Mouse (Mus musculus) gastrocnemius, adult 2 months (tissue): ENCODE measurements around the gene Gp1ba. TPM values are rescaled to one million over a fixed set of nuclear protein-coding genes. Genes with fewer than 3 reads are reported as not detected.

Experiments used
- DNase-seq: peaks from one replicate; pipeline ENCODE4 v3.0.0; 2022
- H3K27ac ChIP-seq: fragments of 200-600 bp; 2 replicates; pipeline ENCODE4 v1.8.1; 2022; ENCODE audit warnings: mild to moderate bottlenecking
- H3K4me3 ChIP-seq: fragments of 200-600 bp; 2 replicates; pipeline ENCODE4 v1.8.1; 2022; ENCODE audit warnings: mild to moderate bottlenecking, moderate library complexity
- CTCF ChIP-seq: fragments of 200-600 bp; IDR thresholded peaks from 2 replicates; pipeline ENCODE4 v1.8.1; 2022; ENCODE audit warnings: antibody characterized with exemption, mild to moderate bottlenecking, moderate library complexity
- intact Hi-C: fragments of 180-260 bp; cut with DNase I; formaldehyde crosslinking; loops from one replicate; pipeline ENCODE4 v1.15.1; 2025
- total RNA-seq, 2 experiments: library from RNA; stranded (reverse); gene quantifications; 2 replicates each; pipeline ENCODE4 v1.2.3; 2021

The Gp1ba gene
- total RNA-seq, 2 experiments from 2014 or later = not detected

DNA sequence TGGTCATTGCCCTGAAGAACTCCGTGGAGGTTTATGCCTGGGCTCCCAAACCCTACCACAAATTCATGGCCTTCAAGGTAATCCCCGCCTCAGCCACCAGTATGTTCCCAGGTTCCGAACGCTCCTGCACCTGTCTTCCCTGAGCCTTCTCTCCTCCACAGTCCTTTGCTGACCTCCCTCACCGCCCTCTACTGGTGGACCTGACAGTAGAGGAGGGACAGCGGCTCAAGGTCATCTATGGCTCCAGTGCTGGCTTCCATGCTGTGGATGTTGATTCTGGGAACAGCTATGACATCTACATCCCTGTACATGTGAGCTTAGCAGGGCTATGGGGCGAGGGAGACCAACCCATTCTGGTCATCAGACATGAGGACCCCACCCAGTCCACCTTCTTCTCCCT is 26.4 kb upstream of the Gp1ba start:
- DNase-seq = no peak
- peak; percentile 21; the same call in 1 of the 2 replicates for TF ChIP-seq CTCF
- H3K27ac ChIP-seq = no peak overlapping the region
- intact Hi-C loops = no loop called here
- H3K4me3 ChIP-seq = no peak overlapping the region

DNA sequence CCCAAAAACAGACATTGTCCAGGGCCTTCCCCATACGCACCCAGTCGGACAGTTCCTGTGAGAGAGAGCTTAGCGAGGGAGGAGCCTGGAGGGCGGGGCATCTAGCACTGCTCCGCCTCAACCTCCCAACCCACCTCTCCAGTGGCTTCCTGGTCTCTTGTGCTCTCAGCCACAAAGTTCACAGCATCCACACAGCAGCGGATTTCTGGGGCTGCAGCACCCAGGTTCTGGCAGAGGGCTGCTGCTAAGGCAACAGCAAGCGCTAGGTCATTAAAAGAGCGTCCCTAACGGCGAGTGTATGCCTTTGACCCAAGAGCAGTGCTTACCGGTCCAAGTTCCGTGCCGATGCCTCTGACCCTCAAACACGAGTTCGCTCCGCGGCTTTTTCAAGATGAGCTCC is 23.8 kb upstream of the Gp1ba start:
- peak; percentile 75 for DNase-seq
- intact Hi-C loops = loop anchor here (5.0 kb wide), 1 partner anchor 137 kb away; no protein-coding TSS in a partner anchor
- Histone ChIP-seq H3K27ac (peak overlapping the region; percentile 28; the same call in 1 of the 2 replicates), H3K4me3 (peak overlapping the region; percentile 72)
- peak; percentile 3; the same call in 1 of the 2 replicates for TF ChIP-seq CTCF

DNA sequence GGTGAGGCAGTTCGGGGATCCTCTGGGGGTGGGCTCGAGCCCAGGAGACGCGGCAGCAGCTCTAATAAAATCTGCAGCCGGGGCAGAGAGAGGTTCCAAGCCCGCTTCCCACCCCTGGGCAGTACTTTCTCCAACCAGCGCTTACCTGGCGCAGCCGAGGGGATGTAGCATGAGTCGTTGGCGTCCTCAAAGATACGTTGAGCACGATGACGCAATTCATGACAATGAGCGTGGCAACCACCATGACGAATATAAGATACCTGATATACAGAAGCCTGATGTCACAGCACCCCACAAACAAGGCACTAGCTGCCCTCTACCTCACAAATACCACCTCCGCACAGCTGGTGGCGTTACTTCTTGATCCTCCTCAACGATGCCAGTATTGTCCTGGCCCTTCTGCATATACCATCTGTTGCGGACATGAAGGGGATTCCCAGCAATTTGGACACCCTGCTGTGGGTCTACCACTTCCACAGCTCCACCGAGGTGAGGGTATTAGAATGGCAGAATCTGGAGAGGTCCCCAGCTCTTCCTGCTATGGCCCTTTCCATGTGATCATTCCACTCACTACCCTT is 23.3 kb upstream of the Gp1ba start, which contains the start of gene 4930544D05Rik:
TSS of gene 4930544D05Rik (plus strand) at position 333 of the 578 bp plus-strand sequence.
- no peak for TF ChIP-seq CTCF
- peak within 1 kb of the TSS; percentile 72 for H3K4me3 ChIP-seq
- intact Hi-C loops = loop anchor here (5.0 kb wide), 1 partner anchor 137 kb away; no protein-coding TSS in a partner anchor
- no peak for DNase-seq
- peak within 1 kb of the TSS; percentile 28; the same call in 1 of the 2 replicates for H3K27ac ChIP-seq

DNA sequence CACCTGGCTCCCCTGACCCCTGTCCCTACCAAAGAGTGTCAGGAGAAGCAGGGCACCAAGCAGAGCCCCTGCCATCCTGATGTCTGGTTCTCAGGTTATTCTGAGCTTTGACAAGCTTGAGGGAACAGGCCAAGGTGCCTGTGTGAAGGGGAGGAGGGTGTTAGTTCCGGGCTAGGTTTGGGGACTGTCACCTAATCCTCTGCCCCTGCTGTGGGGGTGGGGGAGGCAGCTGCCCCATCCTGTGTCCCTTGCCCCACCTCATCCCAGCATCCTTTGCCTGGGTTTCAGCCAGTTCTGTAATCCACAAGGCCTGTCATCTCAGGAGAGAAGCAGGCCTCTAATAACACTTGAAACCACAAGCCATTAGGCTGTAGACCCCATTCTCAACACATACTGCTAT is 19.8 kb upstream of the Gp1ba start, which contains the start of gene Chrne:
TSS of gene Chrne (minus strand) at position 116 of the 400 bp plus-strand sequence.
- intact Hi-C loops = loop anchor here (5.0 kb wide), 1 partner anchor 133 kb away; no protein-coding TSS in a partner anchor
- TF ChIP-seq CTCF = no peak
- DNase-seq = peak; percentile 85
- Histone ChIP-seq H3K27ac (peak within 1 kb of the TSS; percentile 78), H3K4me3 (peak within 1 kb of the TSS; percentile 20)

DNA sequence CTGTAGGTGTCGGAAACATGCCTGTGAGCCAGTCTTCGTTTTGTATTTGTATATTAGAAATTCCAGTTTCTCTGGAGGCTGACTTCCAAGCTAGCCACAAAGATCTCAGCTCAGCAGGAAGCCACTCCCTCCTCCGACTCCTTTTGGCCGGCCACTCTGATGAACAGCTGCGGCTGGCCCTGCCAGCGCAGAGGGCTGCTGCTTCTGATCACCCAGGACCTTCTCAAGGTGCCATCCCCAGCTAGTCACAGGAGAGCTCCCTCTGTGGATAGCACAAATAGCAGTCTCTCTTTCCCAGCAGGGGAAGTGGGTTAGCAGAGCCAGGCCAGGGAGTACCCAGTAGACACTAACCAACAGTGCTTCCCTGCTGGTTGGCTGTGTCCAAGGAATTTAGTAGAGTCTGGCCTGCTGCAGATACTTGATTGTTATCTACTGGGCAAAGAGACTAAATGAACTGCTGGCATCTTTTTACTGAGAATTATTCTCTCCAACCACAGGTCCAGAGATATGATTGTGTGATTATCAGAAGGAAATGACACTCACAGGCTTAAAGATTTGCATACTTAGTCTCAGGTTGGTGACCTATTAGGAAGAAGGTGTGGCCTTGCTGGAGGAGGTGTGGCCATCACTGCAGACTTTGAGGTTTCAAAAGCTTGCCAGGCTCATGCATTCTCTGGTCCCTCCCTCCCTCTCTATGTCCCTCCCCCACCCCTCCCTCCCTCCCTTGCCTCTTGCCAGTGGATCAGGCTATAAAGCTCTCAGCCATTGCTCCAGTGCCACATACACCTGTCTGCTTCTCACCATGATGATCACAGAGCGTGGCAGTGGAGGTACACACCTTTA is 16.7 kb upstream of the Gp1ba start:
- Histone ChIP-seq H3K27ac (peak overlapping the region; percentile 91), H3K4me3 (peak overlapping the region; percentile 28)
- DNase-seq = peak; percentile 80
- TF ChIP-seq CTCF = peak; percentile 29; the same call in 1 of the 2 replicates
- intact Hi-C loops = loop anchor here (5.0 kb wide), 1 partner anchor 210 kb away; the partner anchor contains the start of gene Pelp1

DNA sequence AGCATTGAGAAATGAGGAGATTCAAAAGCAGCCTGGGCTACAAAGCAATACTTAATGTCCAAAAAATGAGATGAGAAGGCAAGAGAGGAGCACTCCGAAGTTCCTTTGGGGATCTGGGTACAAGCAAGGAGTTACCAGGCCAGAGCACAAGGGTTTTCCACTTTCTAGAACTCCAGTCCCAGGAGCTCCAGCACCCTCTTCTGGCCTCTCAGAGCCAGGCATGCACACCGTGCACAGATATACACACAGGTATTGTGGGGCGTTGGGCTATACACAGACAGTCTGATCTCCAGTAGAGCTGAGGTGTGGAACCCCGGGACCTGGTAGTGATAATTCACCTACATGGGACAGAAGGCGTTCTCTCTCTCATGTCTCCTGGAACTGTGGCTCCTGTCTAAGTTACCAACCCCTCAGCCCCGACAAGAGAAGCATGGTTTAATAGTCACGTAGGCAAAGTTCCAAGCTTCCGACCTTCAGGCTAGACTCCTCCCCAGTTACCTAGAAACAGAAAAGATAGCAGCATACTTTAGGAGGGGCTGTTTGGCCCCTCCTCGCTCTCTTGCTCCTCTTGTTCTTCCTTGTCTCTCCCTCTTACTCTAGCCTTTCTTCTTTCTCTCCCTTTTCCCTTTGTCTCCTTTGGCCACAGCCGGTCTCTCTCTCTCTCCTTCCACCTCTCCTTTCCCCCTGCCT is 15.7 kb upstream of the Gp1ba start:
- H3K27ac ChIP-seq = peak overlapping the region; percentile 91
- DNase-seq = no peak
- no peak overlapping the region for H3K4me3 ChIP-seq
- intact Hi-C loops = loop anchor here (5.0 kb wide), 1 partner anchor 211 kb away; the partner anchor contains the start of gene Pelp1
- peak; percentile 45 for TF ChIP-seq CTCF

DNA sequence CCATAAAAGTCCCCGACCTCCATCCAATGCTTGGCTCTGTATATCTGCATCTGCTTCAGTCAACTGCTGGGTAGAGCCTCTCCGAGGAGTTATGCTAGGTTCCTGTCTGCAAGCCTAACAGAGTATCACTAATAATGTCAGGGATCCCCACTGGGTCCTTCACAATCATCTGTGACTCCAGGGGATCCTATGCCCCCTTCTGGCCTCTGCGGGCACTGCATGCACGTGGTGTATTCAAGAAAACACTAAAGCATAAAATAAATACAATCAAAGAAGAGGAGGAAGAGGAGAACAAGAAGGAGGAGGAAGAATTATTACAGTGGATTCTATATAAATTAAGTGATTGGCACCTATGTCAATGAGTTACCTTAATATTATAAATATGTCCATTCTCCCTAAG is 13.4 kb upstream of the Gp1ba start:
- no peak overlapping the region for H3K27ac ChIP-seq
- peak; percentile 65 for DNase-seq
- intact Hi-C loops = no loop called here
- H3K4me3 ChIP-seq = no peak overlapping the region
- TF ChIP-seq CTCF = peak; percentile 75

DNA sequence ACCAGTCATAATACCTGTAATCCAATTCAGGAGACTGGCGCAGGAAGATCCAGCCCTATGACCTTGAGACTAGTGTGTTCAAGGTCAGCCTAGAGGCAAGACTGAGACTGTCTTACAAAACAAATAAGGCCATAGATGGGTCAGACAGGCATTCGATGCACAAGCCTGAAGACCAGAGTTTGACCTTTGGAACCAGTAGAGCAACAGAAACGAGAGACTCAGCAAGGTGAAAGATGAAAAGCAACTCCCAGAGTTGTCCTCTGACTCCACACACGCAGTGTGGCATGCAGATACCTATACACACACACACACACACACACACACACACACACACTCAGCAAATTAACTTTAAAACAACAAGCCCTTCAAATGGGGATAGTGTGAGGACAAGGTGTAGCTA is 12.0 kb upstream of the Gp1ba start:
- intact Hi-C loops = no loop called here
- no peak for TF ChIP-seq CTCF
- no peak overlapping the region for H3K4me3 ChIP-seq
- H3K27ac ChIP-seq = no peak overlapping the region
- no peak for DNase-seq

DNA sequence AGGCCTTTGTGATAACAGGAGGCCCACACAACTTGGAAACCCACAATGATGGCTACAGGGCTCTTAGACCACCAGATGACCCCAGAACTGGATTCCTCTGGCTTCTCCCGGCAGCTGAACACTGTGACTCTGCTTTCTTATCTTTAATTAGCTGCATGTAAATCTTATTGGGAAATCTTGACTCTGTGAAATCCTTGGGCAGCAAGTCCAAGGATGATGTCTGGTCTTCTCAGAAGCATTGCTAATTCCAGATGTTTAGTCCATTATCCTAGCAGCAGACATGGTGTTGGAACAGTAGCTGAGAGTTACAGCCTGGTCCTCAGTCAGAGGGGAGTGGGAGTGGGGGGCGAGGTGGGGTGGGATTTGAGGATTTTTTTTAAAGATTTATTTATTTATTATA is 10.5 kb upstream of the Gp1ba start:
- no peak for DNase-seq
- no peak overlapping the region for H3K27ac ChIP-seq
- TF ChIP-seq CTCF = no peak
- intact Hi-C loops = loop anchor here (2.0 kb wide), 1 partner anchor 126 kb away; no protein-coding TSS in a partner anchor
- H3K4me3 ChIP-seq = no peak overlapping the region

DNA sequence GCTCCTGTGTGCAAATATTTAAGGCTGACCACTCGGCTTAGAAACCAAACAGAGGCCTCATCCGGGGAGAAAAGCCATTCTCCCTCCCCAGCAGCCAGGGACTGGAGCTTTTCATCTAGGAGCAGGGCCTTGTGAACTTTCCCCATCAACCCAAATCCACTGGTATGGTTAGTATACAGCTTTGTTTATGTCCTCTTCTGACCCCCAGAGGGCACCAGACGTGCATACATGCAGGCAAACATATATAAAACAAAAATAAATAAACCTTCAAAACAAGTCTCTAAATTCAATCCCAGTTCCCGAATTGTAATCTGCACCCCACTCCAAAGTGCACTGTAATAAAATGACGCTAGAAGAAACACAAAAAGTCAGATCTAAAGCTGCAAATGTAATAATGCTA is 9.4 kb upstream of the Gp1ba start:
- H3K27ac ChIP-seq = no peak overlapping the region
- no peak overlapping the region for H3K4me3 ChIP-seq
- intact Hi-C loops = loop anchor here (2.0 kb wide), 1 partner anchor 125 kb away; no protein-coding TSS in a partner anchor
- no peak for DNase-seq
- TF ChIP-seq CTCF = peak; percentile 55

DNA sequence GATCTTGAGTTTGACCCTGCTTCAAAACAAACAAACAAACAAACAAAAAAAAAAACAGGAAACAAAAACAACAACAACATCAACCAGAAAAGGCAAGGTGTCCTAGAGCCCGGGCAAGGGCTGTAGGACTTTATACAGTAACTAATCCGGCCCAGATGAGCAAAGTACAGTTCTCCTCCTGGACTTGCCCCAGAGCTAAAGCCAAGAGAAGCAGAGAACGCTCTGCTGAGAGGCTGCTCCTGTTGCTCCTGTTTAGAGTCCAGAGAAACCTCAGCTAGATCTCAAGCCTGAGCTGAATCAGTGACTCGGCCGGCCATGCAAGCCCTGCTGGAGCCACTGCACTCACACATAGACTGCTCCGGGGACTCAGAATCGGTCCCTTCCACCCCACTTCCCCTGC is 8.8 kb upstream of the Gp1ba start:
- no peak for DNase-seq
- Histone ChIP-seq H3K27ac (peak overlapping the region; percentile 38; the same call in 1 of the 2 replicates), H3K4me3 (no peak overlapping the region)
- no peak for TF ChIP-seq CTCF
- intact Hi-C loops = no loop called here

DNA sequence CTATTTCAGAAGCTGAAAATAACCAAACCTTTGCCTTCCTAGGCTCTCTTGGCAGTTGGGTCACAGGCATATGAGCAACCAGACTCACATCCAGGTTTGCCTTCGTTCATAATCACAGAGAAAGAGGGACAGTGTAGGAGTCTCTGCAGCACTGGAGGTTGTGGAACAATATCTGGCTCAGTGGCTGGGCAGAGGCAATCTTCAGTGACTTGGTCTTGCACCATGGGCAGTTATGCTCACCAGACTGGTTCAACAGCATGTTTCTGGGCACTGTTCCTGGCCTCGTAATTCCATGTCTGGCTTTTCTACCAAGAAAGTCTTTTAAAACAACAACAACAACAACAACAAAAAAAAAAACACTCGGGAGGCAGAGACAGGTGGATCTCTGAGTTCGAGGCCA is 3.3 kb upstream of the Gp1ba start:
- intact Hi-C loops = no loop called here
- DNase-seq = no peak
- Histone ChIP-seq H3K4me3 (no peak overlapping the region), H3K27ac (no peak overlapping the region)
- TF ChIP-seq CTCF = no peak
